Mouse (Mus musculus): ENCODE data around the gene Hacd2. TPM values are rescaled to one million over a fixed set of nuclear protein-coding genes. Genes with fewer than 3 reads are reported as not detected.

The Hacd2 gene
- polyA plus RNA-seq, 1 experiment from 2014 or later = 50.2 TPM

GRCm38 (mm10) chr16:35109656-35110291, 87.5 kb downstream of the Hacd2 start:
- H3K36me3 ChIP-seq = 0 out of 2 replicates have a peak, but pooled peaks cover 6% of the 10 kb centered on the region
- H3K27ac ChIP-seq (replicated peaks) = no peak overlapping the region
- WGBS = 40% methylated on average over 7 of the region's 7 CpGs
- H3K4me2 ChIP-seq = no peak overlapping the region
- no peak for ATAC-seq (ENCODE audit: low read depth)
- no peaks in the 10 kb centered on the region for H3K27me3 ChIP-seq
- no peak overlapping the region for H3K9ac ChIP-seq
- H3K4me1 ChIP-seq (replicated peaks) = peaks cover 9% of the 10 kb centered on the region
- H3K9me3 ChIP-seq = no peaks in the 10 kb centered on the region
- no peak overlapping the region for H3K4me3 ChIP-seq

GRCm38 (mm10) chr16:35110410-35111142, 88.3 kb downstream of the Hacd2 start:
- Histone ChIP-seq H3K4me3 (peak overlapping the region; percentile 16; the same call in 1 of the 2 replicates), H3K27ac (replicated peaks) (0 out of 2 replicates have a peak overlapping the region, but pooled peaks have one; percentile 33), H3K9me3 (no peaks in the 10 kb centered on the region), H3K9ac (peak overlapping the region; percentile 65), H3K36me3 (0 out of 2 replicates have a peak, but pooled peaks cover 6% of the 10 kb centered on the region), H3K4me2 (peak overlapping the region; percentile 48), H3K27me3 (no peaks in the 10 kb centered on the region), H3K4me1 (replicated peaks) (peaks cover 9% of the 10 kb centered on the region)
- 28% methylated on average over 10 of the region's 10 CpGs for WGBS
- peak; percentile 94 for ATAC-seq (ENCODE audit: low read depth)

- Histone ChIP-seq H3K9ac (peak overlapping the region; percentile 65; the same call in 1 of the 2 replicates), H3K4me1 (replicated peaks) (peaks cover 9% of the 10 kb centered on the region), H3K36me3 (0 out of 2 replicates have a peak, but pooled peaks cover 6% of the 10 kb centered on the region), H3K27ac (replicated peaks) (no peak overlapping the region), H3K4me3 (no peak overlapping the region), H3K9me3 (no peaks in the 10 kb centered on the region), H3K4me2 (no peak overlapping the region), H3K27me3 (no peaks in the 10 kb centered on the region)
- 68% methylated on average over 8 of the region's 8 CpGs for WGBS
- peak; percentile 57 for ATAC-seq (ENCODE audit: low read depth)
These were observed 89.0 kb downstream of the Hacd2 start for GRCm38 (mm10) chr16:35111143-35111620.

- Histone ChIP-seq H3K4me3 (no peak overlapping the region), H3K27ac (replicated peaks) (no peak overlapping the region), H3K4me2 (no peak overlapping the region), H3K36me3 (no peaks in the 10 kb centered on the region), H3K9me3 (no peaks in the 10 kb centered on the region), H3K4me1 (replicated peaks) (peaks cover 18% of the 10 kb centered on the region), H3K27me3 (no peaks in the 10 kb centered on the region), H3K9ac (no peak overlapping the region)
- WGBS = 91% methylated on average over 5 of the region's 5 CpGs
- ATAC-seq (ENCODE audit: low read depth) = no peak
These were observed 91.3 kb downstream of the Hacd2 start for GRCm38 (mm10) chr16:35113496-35113895.

- peaks cover 9% of the 10 kb centered on the region for H3K4me1 ChIP-seq (replicated peaks)
- H3K4me2 ChIP-seq = no peak overlapping the region
- no peaks in the 10 kb centered on the region for H3K9me3 ChIP-seq
- WGBS = 82% methylated on average over 7 of the region's 7 CpGs
- H3K27ac ChIP-seq (replicated peaks) = no peak overlapping the region
- H3K27me3 ChIP-seq = no peaks in the 10 kb centered on the region
- no peak for ATAC-seq (ENCODE audit: low read depth)
- no peak overlapping the region for H3K4me3 ChIP-seq
- no peaks in the 10 kb centered on the region for H3K36me3 ChIP-seq
- H3K9ac ChIP-seq = no peak overlapping the region
These were observed 94.2 kb downstream of the Hacd2 start for GRCm38 (mm10) chr16:35116328-35116956.

- no peak overlapping the region for H3K4me2 ChIP-seq
- no peaks in the 10 kb centered on the region for H3K9me3 ChIP-seq
- H3K36me3 ChIP-seq = no peaks in the 10 kb centered on the region
- no peak overlapping the region for H3K27ac ChIP-seq (replicated peaks)
- H3K4me3 ChIP-seq = no peak overlapping the region
- no peaks in the 10 kb centered on the region for H3K27me3 ChIP-seq
- peaks cover 9% of the 10 kb centered on the region for H3K4me1 ChIP-seq (replicated peaks)
- H3K9ac ChIP-seq = no peak overlapping the region
- WGBS = 64% methylated on average over 7 of the region's 7 CpGs
- no peak for ATAC-seq (ENCODE audit: low read depth)
These were observed 95.2 kb downstream of the Hacd2 start for GRCm38 (mm10) chr16:35117436-35117835.

GRCm38 (mm10) chr16:35120603-35121002, 98.4 kb downstream of the Hacd2 start:
- Histone ChIP-seq H3K27me3 (no peaks in the 10 kb centered on the region), H3K9ac (no peak overlapping the region), H3K9me3 (no peaks in the 10 kb centered on the region), H3K27ac (replicated peaks) (no peak overlapping the region), H3K4me3 (no peak overlapping the region), H3K4me1 (replicated peaks) (peaks cover 9% of the 10 kb centered on the region), H3K4me2 (no peak overlapping the region), H3K36me3 (no peaks in the 10 kb centered on the region)
- ATAC-seq (ENCODE audit: low read depth) = no peak
- 84% methylated on average over 4 of the region's 4 CpGs for WGBS

GRCm38 (mm10) chr16:35127270-35127669, 105.0 kb downstream of the Hacd2 start:
- H3K27ac ChIP-seq (replicated peaks) = no peak overlapping the region
- H3K9me3 ChIP-seq = no peaks in the 10 kb centered on the region
- H3K36me3 ChIP-seq = no peaks in the 10 kb centered on the region
- no peak overlapping the region for H3K9ac ChIP-seq
- H3K4me3 ChIP-seq = no peak overlapping the region
- H3K27me3 ChIP-seq = no peaks in the 10 kb centered on the region
- WGBS = 90% methylated on average over 5 of the region's 5 CpGs
- H3K4me2 ChIP-seq = no peak overlapping the region
- H3K4me1 ChIP-seq (replicated peaks) = no peaks in the 10 kb centered on the region
- no peak for ATAC-seq (ENCODE audit: low read depth)

GRCm38 (mm10) chr16:35130172-35130571, 107.9 kb downstream of the Hacd2 start:
- Histone ChIP-seq H3K4me3 (no peak overlapping the region), H3K9ac (no peak overlapping the region), H3K27ac (replicated peaks) (no peak overlapping the region), H3K4me2 (no peak overlapping the region), H3K27me3 (no peaks in the 10 kb centered on the region), H3K36me3 (no peaks in the 10 kb centered on the region), H3K9me3 (no peaks in the 10 kb centered on the region), H3K4me1 (replicated peaks) (no peaks in the 10 kb centered on the region)
- WGBS = 83% methylated on average over 3 of the region's 3 CpGs
- no peak for ATAC-seq (ENCODE audit: low read depth)

GRCm38 (mm10) chr16:35139416-35139815, 117.2 kb downstream of the Hacd2 start:
- no peak for ATAC-seq (ENCODE audit: low read depth)
- Histone ChIP-seq H3K27me3 (no peaks in the 10 kb centered on the region), H3K9ac (no peak overlapping the region), H3K27ac (replicated peaks) (no peak overlapping the region), H3K4me3 (no peak overlapping the region), H3K4me2 (no peak overlapping the region), H3K9me3 (no peaks in the 10 kb centered on the region), H3K36me3 (no peaks in the 10 kb centered on the region), H3K4me1 (replicated peaks) (peaks cover 20% of the 10 kb centered on the region)
- 45% methylated on average over 6 of the region's 6 CpGs for WGBS

- Histone ChIP-seq H3K36me3 (no peaks in the 10 kb centered on the region), H3K27me3 (no peaks in the 10 kb centered on the region), H3K9me3 (no peaks in the 10 kb centered on the region), H3K4me3 (no peak overlapping the region), H3K27ac (replicated peaks) (no peak overlapping the region; the same call in 1 of the 2 replicates), H3K4me2 (peak overlapping the region; percentile 14; the same call in 1 of the 2 replicates), H3K4me1 (replicated peaks) (peaks cover 20% of the 10 kb centered on the region), H3K9ac (peak overlapping the region; percentile 43)
- ATAC-seq (ENCODE audit: low read depth) = peak; percentile 53
- 34% methylated on average over 11 of the region's 11 CpGs for WGBS
These were observed 117.8 kb downstream of the Hacd2 start for GRCm38 (mm10) chr16:35139873-35140619.

Data from neural tube, embryonic 13.5 days (tissue).